Mouse (Mus musculus): ENCODE measurements around the gene Fam83b.

Gene Fam83b

DNA sequence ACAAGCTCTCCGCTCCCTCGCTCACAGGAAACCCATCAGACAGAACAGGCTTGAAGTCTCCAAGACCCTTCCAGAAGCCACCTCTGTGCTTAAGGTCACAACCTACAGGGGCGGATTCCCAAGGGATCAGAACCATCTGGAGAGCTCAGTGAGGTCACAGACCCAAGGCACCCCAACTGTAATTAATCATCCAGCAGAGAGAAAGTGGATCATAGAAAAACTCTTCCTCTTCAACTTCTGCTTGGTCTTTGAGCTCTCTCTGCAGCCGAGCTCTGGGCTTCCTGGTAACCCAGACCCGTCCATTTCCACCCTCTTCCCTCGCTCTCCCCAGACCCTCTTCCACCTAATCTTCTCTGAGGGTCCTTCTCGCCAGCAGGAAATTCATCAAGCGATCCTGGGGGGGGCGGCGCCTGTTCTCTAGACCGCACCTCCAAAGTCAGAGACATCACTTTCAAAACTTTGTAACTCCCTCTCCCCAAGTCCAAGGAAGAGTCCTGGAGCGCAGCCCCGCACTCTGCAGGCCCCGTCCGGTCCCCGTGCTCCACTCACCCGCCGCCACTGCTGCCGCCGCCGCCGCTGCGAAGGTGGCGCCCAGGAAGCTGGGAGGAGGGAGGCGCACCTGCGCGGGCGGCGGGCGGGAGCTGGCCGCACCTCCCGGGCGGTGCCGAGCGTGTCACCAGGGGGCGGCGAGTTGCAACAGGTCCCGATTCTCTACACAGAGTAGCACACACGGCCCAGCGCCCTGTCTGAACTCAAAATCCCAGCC, at the start of gene Fam83b:
Gene Fam83b (minus strand): TSS at position 602 of the 766 bp plus-strand sequence.
- in situ Hi-C loops (cut with MboI; ENCODE audit: low pct_unique_long_range_greater_than_20kb in 1 of 2, low sequenced_read_pairs in 2 of 2, unreplicated experiment in 1 of 2), result no loop called here

DNA sequence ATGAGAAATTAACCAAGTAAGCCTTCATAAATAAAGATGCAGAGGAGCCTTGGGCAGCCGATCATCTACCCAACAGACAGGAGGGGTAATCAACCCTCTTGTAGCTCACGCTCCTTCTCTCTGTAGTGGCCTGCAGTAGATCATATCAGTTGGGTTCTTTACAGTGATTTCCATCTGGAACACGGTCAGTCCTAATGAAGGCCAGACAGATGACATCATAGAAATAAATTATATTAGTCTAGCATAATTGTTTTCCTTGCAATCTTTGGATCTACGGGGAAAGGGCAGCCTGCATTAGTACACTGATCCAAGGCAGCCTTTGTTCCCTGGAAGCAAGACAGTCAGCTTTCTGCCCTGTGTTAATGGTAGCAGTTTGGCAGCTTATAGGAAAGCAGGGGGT, 47.2 kb upstream of the Fam83b start:
- in situ Hi-C loops (cut with MboI; ENCODE audit: low pct_unique_long_range_greater_than_20kb in 1 of 2, low sequenced_read_pairs in 2 of 2, unreplicated experiment in 1 of 2), result no loop called here

DNA sequence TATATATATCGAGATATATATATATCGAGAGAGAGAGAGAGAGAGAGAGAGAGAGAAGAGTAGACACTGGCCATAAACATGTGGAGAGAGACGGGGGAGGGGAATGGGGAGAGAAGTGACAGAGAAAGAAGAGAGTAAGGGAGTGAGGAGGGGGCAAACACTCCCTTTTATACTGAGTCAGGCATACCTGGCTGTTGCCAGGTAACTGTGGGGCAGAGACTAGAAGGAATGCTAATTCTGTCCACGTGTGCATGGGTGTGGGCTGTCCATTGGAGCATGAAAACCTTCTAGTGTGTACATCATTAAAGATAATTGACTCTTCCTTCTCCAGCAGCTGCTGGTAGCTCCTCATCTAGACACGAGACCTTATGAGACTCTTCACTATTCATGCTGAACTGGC, 36.8 kb upstream of the Fam83b start:
- in situ Hi-C loops (cut with MboI; ENCODE audit: low pct_unique_long_range_greater_than_20kb in 1 of 2, low sequenced_read_pairs in 2 of 2, unreplicated experiment in 1 of 2), result no loop called here

DNA sequence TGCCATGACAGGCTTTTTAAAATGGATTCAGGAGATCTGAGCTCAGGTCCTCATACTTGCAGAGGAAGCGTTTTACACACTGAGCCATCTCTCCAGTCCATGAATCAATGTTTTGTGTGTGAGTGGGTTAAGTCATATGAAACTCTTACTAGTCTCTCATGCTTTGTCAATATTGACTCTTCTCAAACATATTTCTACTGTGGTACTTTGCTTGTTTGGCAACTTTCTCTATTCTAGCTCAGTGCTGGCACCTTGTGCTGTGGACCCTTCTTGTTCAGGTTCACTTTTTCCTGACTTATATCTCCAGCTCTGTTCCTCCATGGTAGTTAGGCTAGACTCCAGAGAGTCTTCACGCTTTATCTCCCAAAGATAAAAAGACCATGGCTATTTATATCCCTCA, 36.0 kb upstream of the Fam83b start:
- in situ Hi-C loops (cut with MboI; ENCODE audit: low pct_unique_long_range_greater_than_20kb in 1 of 2, low sequenced_read_pairs in 2 of 2, unreplicated experiment in 1 of 2), result no loop called here

- in situ Hi-C loops (cut with MboI; ENCODE audit: low pct_unique_long_range_greater_than_20kb in 1 of 2, low sequenced_read_pairs in 2 of 2, unreplicated experiment in 1 of 2), result no loop called here
These were observed 30.5 kb upstream of the Fam83b start for GRCm38 (mm10) chr9:76597395-76597794.

DNA sequence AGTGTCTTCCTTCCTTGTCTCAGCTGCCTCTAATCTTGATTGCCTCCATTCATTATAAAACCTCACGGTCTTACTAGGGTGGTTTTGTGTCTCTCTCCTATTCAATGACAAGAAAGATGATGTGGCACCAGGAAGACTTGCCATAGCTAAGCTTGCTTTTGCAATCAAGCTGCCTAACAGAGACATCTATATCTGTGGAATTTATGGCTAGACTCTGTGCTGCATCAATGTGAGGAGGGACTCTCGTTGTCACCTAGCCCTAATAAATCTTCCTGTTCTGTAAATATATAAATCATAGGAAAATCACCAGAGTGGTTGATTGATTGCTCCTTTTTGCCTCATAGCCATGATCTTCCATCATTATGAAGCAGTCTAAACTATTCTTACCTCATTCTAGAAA, 26.9 kb upstream of the Fam83b start:
- in situ Hi-C loops (cut with MboI; ENCODE audit: low pct_unique_long_range_greater_than_20kb in 1 of 2, low sequenced_read_pairs in 2 of 2, unreplicated experiment in 1 of 2), result no loop called here

DNA sequence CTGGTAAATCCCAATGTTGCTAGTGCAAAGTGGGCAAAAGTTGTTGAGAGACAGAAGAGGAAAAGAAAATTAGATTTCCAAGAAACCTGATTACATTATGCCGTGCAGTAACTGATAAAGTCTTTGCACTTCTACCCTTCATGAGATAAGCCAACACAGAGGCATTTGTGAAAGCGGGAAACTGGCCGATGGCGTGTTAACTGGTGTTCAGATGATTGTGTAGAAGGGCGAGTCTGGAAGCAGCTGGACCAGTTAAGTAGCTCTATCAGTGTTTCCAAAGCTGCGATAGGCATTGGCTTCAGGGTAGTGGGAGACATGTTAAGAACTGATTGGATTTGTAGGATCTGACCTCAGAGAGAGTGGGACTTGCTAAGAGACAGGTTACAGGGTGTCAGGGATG, 17.0 kb upstream of the Fam83b start:
- in situ Hi-C loops (cut with MboI; ENCODE audit: low pct_unique_long_range_greater_than_20kb in 1 of 2, low sequenced_read_pairs in 2 of 2, unreplicated experiment in 1 of 2), result no loop called here

- in situ Hi-C loops (cut with MboI; ENCODE audit: low pct_unique_long_range_greater_than_20kb in 1 of 2, low sequenced_read_pairs in 2 of 2, unreplicated experiment in 1 of 2), result no loop called here
These were observed 15.1 kb upstream of the Fam83b start for GRCm38 (mm10) chr9:76581966-76582365.

- in situ Hi-C loops (cut with MboI; ENCODE audit: low pct_unique_long_range_greater_than_20kb in 1 of 2, low sequenced_read_pairs in 2 of 2, unreplicated experiment in 1 of 2), result no loop called here
These were observed 352 bp upstream of the Fam83b start for GRCm38 (mm10) chr9:76567281-76567655.

- in situ Hi-C loops (cut with MboI; ENCODE audit: low pct_unique_long_range_greater_than_20kb in 1 of 2, low sequenced_read_pairs in 2 of 2, unreplicated experiment in 1 of 2), result no loop called here
These were observed 1.3 kb downstream of the Fam83b start for GRCm38 (mm10) chr9:76565656-76566055.

DNA sequence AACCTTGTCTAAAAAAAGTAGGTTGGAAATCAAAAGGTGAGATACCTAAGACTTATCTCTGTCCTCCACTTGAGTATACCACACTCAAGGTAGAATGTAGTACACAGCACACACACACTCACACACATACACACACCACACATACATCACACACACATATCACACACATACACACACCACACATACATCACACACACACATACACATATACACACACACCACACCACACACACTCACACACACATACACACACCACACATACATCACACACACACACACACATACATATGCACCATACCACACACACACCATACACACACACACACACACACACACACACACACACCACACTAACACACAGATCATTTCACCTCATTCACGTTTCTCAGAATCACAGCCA, 2.8 kb downstream of the Fam83b start:
- in situ Hi-C loops (cut with MboI; ENCODE audit: low pct_unique_long_range_greater_than_20kb in 1 of 2, low sequenced_read_pairs in 2 of 2, unreplicated experiment in 1 of 2), result no loop called here

DNA sequence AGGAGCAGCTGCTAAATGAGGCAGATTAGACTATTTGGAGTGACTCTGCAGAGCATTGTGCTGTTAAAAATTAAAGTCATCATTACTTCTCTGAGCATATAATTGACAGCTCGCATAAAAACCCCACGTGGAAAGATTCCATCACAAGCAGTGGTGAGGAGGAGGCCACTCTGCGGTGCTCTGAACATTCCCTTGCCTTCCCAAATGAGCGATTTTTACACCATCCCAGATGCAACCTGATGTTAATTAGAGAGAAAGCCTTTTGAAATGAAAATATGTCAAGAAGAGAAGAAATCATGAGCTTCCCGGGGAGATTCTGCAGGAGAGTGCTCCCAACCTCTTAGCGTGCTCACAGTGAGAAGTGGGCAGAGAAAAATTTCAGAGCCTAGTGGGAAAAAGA, 4.1 kb downstream of the Fam83b start:
- in situ Hi-C loops (cut with MboI; ENCODE audit: low pct_unique_long_range_greater_than_20kb in 1 of 2, low sequenced_read_pairs in 2 of 2, unreplicated experiment in 1 of 2), result no loop called here

DNA sequence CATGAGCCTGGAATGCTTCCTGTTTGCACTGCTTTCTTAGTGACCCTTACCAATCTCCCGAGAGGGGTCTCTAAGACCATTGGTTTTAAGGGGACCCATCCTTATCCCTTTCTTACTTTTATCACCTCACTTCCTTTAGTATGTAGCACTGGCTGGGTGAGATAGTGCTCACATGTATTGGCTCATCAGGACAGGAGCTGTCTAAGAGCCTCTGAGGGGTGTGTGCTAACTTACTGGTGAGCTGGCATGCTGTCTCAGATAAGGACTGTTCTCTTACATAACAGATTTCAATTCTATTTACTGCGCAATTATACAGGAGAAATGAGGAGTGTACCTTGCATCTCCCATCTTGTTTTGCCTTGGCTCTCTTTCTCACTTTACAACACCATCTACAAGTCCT, 7.7 kb downstream of the Fam83b start:
- in situ Hi-C loops (cut with MboI; ENCODE audit: low pct_unique_long_range_greater_than_20kb in 1 of 2, low sequenced_read_pairs in 2 of 2, unreplicated experiment in 1 of 2), result no loop called here

DNA sequence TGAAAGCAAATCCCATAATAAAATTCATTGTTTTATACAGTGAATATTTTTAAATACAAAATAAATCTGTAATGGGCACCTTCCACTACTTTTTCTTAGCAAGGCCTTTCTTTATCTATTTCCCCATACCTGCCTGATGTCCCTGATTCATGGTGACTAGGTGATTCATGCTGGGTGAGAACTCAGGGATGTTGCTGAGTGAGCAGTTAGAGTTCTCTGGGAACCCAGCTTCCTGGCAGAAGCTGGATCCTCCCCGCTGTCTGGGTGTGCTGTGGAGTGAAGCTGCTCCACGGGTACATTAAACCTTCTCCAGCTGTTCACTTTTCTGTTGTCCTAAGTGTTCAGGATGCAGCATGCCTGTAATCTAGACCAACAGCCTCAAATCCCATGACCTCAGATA, 13.2 kb downstream of the Fam83b start:
- in situ Hi-C loops (cut with MboI; ENCODE audit: low pct_unique_long_range_greater_than_20kb in 1 of 2, low sequenced_read_pairs in 2 of 2, unreplicated experiment in 1 of 2), result no loop called here

- in situ Hi-C loops (cut with MboI; ENCODE audit: low pct_unique_long_range_greater_than_20kb in 1 of 2, low sequenced_read_pairs in 2 of 2, unreplicated experiment in 1 of 2), result no loop called here
These were observed 13.8 kb downstream of the Fam83b start for GRCm38 (mm10) chr9:76553115-76553514.

DNA sequence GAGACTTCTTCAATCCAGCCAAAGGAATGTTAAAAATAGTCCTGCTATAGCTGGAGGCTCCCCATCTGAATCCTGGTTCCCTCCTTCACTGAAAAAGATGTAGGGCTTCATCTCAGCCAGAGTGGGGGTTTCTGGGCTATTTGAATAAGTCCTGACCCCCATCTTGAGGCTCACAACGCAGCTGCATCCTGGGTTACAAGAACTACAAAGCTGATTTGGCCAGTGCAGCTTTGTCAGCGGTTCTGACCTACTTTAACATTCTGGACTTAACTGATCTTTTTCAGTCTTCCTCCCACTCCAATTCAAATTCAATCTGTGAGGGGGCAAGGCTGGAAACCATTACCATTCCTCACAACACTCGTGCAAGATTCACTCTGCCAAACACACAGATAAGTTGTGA, 20.2 kb downstream of the Fam83b start:
- in situ Hi-C loops (cut with MboI; ENCODE audit: low pct_unique_long_range_greater_than_20kb in 1 of 2, low sequenced_read_pairs in 2 of 2, unreplicated experiment in 1 of 2), result no loop called here

- in situ Hi-C loops (cut with MboI; ENCODE audit: low pct_unique_long_range_greater_than_20kb in 1 of 2, low sequenced_read_pairs in 2 of 2, unreplicated experiment in 1 of 2), result no loop called here
These were observed 26.2 kb downstream of the Fam83b start for GRCm38 (mm10) chr9:76540684-76541083.

- in situ Hi-C loops (cut with MboI; ENCODE audit: low pct_unique_long_range_greater_than_20kb in 1 of 2, low sequenced_read_pairs in 2 of 2, unreplicated experiment in 1 of 2), result no loop called here
These were observed 26.8 kb downstream of the Fam83b start for GRCm38 (mm10) chr9:76539953-76540621.

DNA sequence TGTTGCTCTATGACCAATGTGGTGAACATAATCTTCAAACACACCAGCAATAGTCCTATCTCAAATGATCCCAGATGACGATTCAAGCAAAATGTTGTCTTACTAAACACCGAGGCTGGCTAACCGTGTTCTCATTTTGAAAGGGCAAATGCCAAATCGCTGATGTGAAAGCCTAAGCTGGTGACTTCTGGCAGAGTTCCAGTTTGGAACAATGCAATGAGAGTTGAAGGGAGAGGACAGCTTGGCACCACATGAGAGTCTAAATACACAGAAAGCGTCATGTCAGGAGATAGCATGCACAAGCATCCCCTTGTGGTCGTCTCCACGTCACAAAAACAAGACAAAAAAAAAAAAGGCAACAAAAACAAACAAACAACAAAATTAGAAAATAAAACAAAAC, 27.6 kb downstream of the Fam83b start:
- in situ Hi-C loops (cut with MboI; ENCODE audit: low pct_unique_long_range_greater_than_20kb in 1 of 2, low sequenced_read_pairs in 2 of 2, unreplicated experiment in 1 of 2), result no loop called here

DNA sequence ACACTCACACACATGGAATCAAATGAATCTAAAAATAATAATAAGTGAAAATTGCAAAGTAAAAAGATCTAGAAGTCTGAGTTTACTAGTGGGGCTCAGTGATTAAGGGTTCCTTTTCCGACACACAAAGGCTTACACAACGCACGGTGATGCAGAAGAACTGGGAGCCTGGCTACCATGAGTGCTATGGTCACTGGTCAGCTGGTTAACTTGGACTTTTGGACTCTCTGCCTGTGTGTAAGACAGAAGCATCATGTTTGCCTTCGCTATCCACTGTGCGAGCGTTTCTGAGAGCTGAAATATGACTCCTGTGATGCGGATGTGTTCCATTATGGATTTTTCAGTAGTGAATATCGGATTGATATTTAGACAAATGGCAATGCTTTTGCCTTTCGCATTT, 30.9 kb downstream of the Fam83b start:
- in situ Hi-C loops (cut with MboI; ENCODE audit: low pct_unique_long_range_greater_than_20kb in 1 of 2, low sequenced_read_pairs in 2 of 2, unreplicated experiment in 1 of 2), result no loop called here

Measured in mouse embryonic stem cell (cell line).